Mouse (Mus musculus) ES-E14 (cell line): Measurements from ENCODE around the gene Ngfr. TPM values are rescaled to one million over a fixed set of nuclear protein-coding genes. Genes with fewer than 3 reads are reported as not detected.

ENCODE experiments used
- DNase-seq: peaks from one replicate; pipeline ENCODE4 v3.0.0-alpha.2; 2013; ENCODE audit warnings: low read depth, low spot score
- H3K27ac ChIP-seq: 2 replicates; pipeline ENCODE4 v1.5.1; 2012; ENCODE audit warnings: low read depth, mild to moderate bottlenecking, low read length, moderate library complexity, mixed read lengths; ENCODE audit not compliant: poor library complexity, insufficient read depth, severe bottlenecking
- H3K36me3 ChIP-seq: 2 replicates; pipeline ENCODE4 v1.6.1; 2012; ENCODE audit warnings: mild to moderate bottlenecking, low read length, moderate library complexity, mixed read lengths; ENCODE audit not compliant: control insufficient read depth, poor library complexity, insufficient read depth, severe bottlenecking
- H3K4me1 ChIP-seq, 2 experiments: fragments of 150-350 bp in 1 of 2; sonication (generic) in 1 of 2; 2 replicates each; pipeline ENCODE4 v1.6.1; 2012; ENCODE audit warnings: low read length in 2 of 2, mild to moderate bottlenecking in 1 of 2, mixed read lengths in 1 of 2; ENCODE audit not compliant: control insufficient read depth in 2 of 2, insufficient read depth in 2 of 2, poor library complexity in 1 of 2
- H3K4me3 ChIP-seq, 2 experiments: fragments of 150-350 bp in 1 of 2; sonication (generic) in 1 of 2; 2 replicates each; pipeline ENCODE4 v1.5.1; 2012; ENCODE audit warnings: low read length in 2 of 2, low read depth in 1 of 2, mild to moderate bottlenecking in 1 of 2, mixed read lengths in 1 of 2; ENCODE audit not compliant: insufficient read depth in 1 of 2, poor library complexity in 1 of 2, severe bottlenecking in 1 of 2
- H3K9ac ChIP-seq: 2 replicates; pipeline ENCODE4 v1.6.1; 2012; ENCODE audit warnings: low read depth, mild to moderate bottlenecking, low read length, mixed read lengths; ENCODE audit not compliant: poor library complexity, insufficient read depth, severe bottlenecking
- H3K9me3 ChIP-seq: fragments of 150-350 bp; sonication (generic); 2 replicates; pipeline ENCODE4 v1.6.1; 2012; ENCODE audit warnings: low read depth, mild to moderate bottlenecking, low read length; ENCODE audit not compliant: control insufficient read depth, insufficient read depth
- CHD2 ChIP-seq: IDR thresholded peaks from 2 replicates; pipeline ENCODE4 v1.6.1; 2014; ENCODE audit warnings: mild to moderate bottlenecking, low read depth, low read length, inconsistent platforms
- HCFC1 ChIP-seq: IDR thresholded peaks from 2 replicates; pipeline ENCODE4 v1.6.1; 2012; ENCODE audit warnings: low read length, inconsistent platforms, borderline replicate concordance; ENCODE audit not compliant: insufficient read depth
- MAFK ChIP-seq: IDR thresholded peaks from 2 replicates; pipeline ENCODE4 v1.6.1; 2014; ENCODE audit warnings: mild to moderate bottlenecking, low read depth, low read length, inconsistent platforms; ENCODE audit not compliant: insufficient read depth
- ZC3H11A ChIP-seq: IDR thresholded peaks from 2 replicates; pipeline ENCODE4 v1.6.1; 2012; ENCODE audit warnings: low read depth, mild to moderate bottlenecking, inconsistent platforms, low read length, borderline replicate concordance
- ZNF384 ChIP-seq: IDR thresholded peaks from 2 replicates; pipeline ENCODE4 v1.6.1; 2012; ENCODE audit warnings: low read depth, low read length, inconsistent platforms
- in situ Hi-C, 2 experiments: fragments of 600-800 bp; cut with MboI; formaldehyde crosslinking; loops; one replicate each; pipeline ENCODE4 v1.15.1; 2025; ENCODE audit warnings: low sequenced_read_pairs in 2 of 2, inconsistent platforms in 1 of 2; ENCODE audit not compliant: unreplicated experiment in 2 of 2
- total RNA-seq: library from RNA; depleted of rRNA; stranded (reverse); fragments of 300-350 nt; gene quantifications from 2 replicates; pipeline ENCODE4 v1.2.3, GENCODE M21; 2012

The Ngfr gene
- total RNA-seq, 1 experiment, result 19.9 TPM

- Histone ChIP-seq H3K36me3 (no peaks in the 10 kb centered on the region), H3K9me3 (no peaks in the 10 kb centered on the region), H3K9ac (no peak overlapping the region), H3K27ac (no peak overlapping the region), H3K4me1 (peaks cover 7 to 24% of the 10 kb centered on the region in 2 experiments), H3K4me3 (no peak overlapping the region)
- no peak for TF ChIP-seq CHD2
- TF ChIP-seq ZNF384, result no peak
- TF ChIP-seq HCFC1, result no peak
- DNase-seq, result no peak
- in situ Hi-C loops, result no loop called here
These were observed 10.2 kb upstream of the Ngfr start for GRCm38 (mm10) chr11:95597741-95598140.

GRCm38 (mm10) chr11:95596704-95597103 is 9.2 kb upstream of the Ngfr start:
- Histone ChIP-seq H3K4me1 (peaks cover 7 to 24% of the 10 kb centered on the region in 2 experiments), H3K4me3 (no peak overlapping the region), H3K36me3 (no peaks in the 10 kb centered on the region), H3K9me3 (no peaks in the 10 kb centered on the region), H3K9ac (no peak overlapping the region), H3K27ac (no peak overlapping the region)
- TF ChIP-seq ZC3H11A (no peak), ZNF384 (no peak), MAFK (no peak), HCFC1 (no peak), CHD2 (no peak)
- in situ Hi-C loops, result no loop called here
- no peak for DNase-seq

GRCm38 (mm10) chr11:95596150-95596515 is 8.6 kb upstream of the Ngfr start:
- no peaks in the 10 kb centered on the region for H3K9me3 ChIP-seq
- no peaks in the 10 kb centered on the region for H3K36me3 ChIP-seq
- no peak for DNase-seq
- no peak overlapping the region for H3K9ac ChIP-seq
- H3K4me1 ChIP-seq, result peaks cover 7 to 24% of the 10 kb centered on the region in 2 experiments
- no peak overlapping the region for H3K27ac ChIP-seq
- H3K4me3 ChIP-seq, result no peak overlapping the region
- TF ChIP-seq ZC3H11A (no peak), CHD2 (no peak), ZNF384 (no peak), HCFC1 (no peak), MAFK (no peak)
- in situ Hi-C loops, result no loop called here

GRCm38 (mm10) chr11:95595438-95596149 is 8.1 kb upstream of the Ngfr start:
- Histone ChIP-seq H3K4me1 (peaks cover 7 to 23% of the 10 kb centered on the region in 2 experiments), H3K27ac (no peak overlapping the region), H3K9ac (no peak overlapping the region), H3K36me3 (no peaks in the 10 kb centered on the region), H3K9me3 (no peaks in the 10 kb centered on the region), H3K4me3 (no peak overlapping the region)
- in situ Hi-C loops, result no loop called here
- TF ChIP-seq ZNF384, result no peak
- TF ChIP-seq MAFK, result peak; percentile 98
- no peak for DNase-seq

- peaks cover 7 to 19% of the 10 kb centered on the region in 2 experiments for H3K4me1 ChIP-seq
- in situ Hi-C loops, result no loop called here
These were observed 7.2 kb upstream of the Ngfr start for GRCm38 (mm10) chr11:95594686-95595212.

More at GRCm38 (mm10) chr11:95594686-95595212, 7.2 kb upstream of the Ngfr start:
- Histone ChIP-seq H3K4me3 (no peak overlapping the region), H3K9ac (no peak overlapping the region), H3K36me3 (no peaks in the 10 kb centered on the region), H3K9me3 (no peaks in the 10 kb centered on the region), H3K27ac (no peak overlapping the region)
- no peak for DNase-seq
- TF ChIP-seq ZNF384 (no peak), CHD2 (no peak), ZC3H11A (no peak), HCFC1 (no peak), MAFK (no peak)
